Mouse (Mus musculus) CH12.LX (cell line): ENCODE results near the gene Rsrc1. TPM values are rescaled to one million over a fixed set of nuclear protein-coding genes. Genes with fewer than 3 reads are reported as not detected.
A peak's percentile ranks its signal among the peaks of the same experiment; 100 is the strongest.

ENCODE experiments used
- DNase-seq: peaks from one replicate; pipeline ENCODE4 v3.0.0-alpha.2; 2013; ENCODE audit errors: extremely low read depth
- H3K27ac ChIP-seq: 2 replicates; pipeline ENCODE4 v1.5.1; 2012; ENCODE audit warnings: low read depth, mild to moderate bottlenecking, control low read depth, moderate library complexity; ENCODE audit not compliant: insufficient read depth
- H3K27me3 ChIP-seq: replicated peaks from 2 replicates; pipeline ENCODE3; 2012; ENCODE audit warnings: inconsistent platforms
- H3K36me3 ChIP-seq, 2 experiments: replicated peaks in 1 of 2; 2 replicates each; pipeline versions ENCODE3 to v1.6.1; 2012; ENCODE audit warnings: inconsistent platforms in 1 of 2, low read length in 1 of 2, mild to moderate bottlenecking in 1 of 2, mixed read lengths in 1 of 2, moderate library complexity in 1 of 2; ENCODE audit not compliant: control insufficient read depth in 1 of 2, insufficient read depth in 1 of 2
- H3K4me1 ChIP-seq, 2 experiments: 2 replicates each; pipeline ENCODE4 v1.6.1; 2012; ENCODE audit warnings: inconsistent platforms in 1 of 2, moderate library complexity in 1 of 2; ENCODE audit not compliant: insufficient read depth in 2 of 2, control insufficient read depth in 1 of 2
- H3K4me2 ChIP-seq: 2 replicates; pipeline ENCODE4 v1.6.1; 2012; ENCODE audit warnings: low read depth, mild to moderate bottlenecking, control low read depth; ENCODE audit not compliant: poor library complexity, insufficient read depth, severe bottlenecking
- H3K4me3 ChIP-seq, 3 experiments: fragments of 150-350 bp in 1 of 3; sonication (generic) in 1 of 3; replicated peaks in 1 of 3; 2 replicates each; pipeline versions ENCODE3 to v1.5.1; 2011 to 2012; ENCODE audit warnings: low read depth in 2 of 3, low read length in 2 of 3, mild to moderate bottlenecking in 2 of 3, moderate library complexity in 2 of 3, control low read depth in 1 of 3, improper control_type of control experiment in 1 of 3, inconsistent platforms in 1 of 3, mixed read lengths in 1 of 3; ENCODE audit not compliant: poor library complexity in 1 of 3
- H3K79me2 ChIP-seq: replicated peaks from 2 replicates; pipeline ENCODE4 v1.6.1; 2012; ENCODE audit warnings: mild to moderate bottlenecking, moderate library complexity; ENCODE audit not compliant: control insufficient read depth, poor library complexity, insufficient read depth, severe bottlenecking; ENCODE audit errors: extremely low read depth
- H3K9ac ChIP-seq: 2 replicates; pipeline ENCODE4 v1.6.1; 2012; ENCODE audit warnings: low read depth, mild to moderate bottlenecking, control low read depth, moderate library complexity; ENCODE audit not compliant: insufficient read depth
- H3K9me3 ChIP-seq: replicated peaks from 2 replicates; pipeline ENCODE3; 2012; ENCODE audit warnings: low read length, inconsistent platforms, mixed read lengths
- CHD1 ChIP-seq: IDR thresholded peaks from 2 replicates; pipeline ENCODE4 v1.6.1; 2012; ENCODE audit warnings: low read depth, low read length, improper control_type of control experiment, inconsistent platforms
- CTCF ChIP-seq, 2 experiments: IDR thresholded peaks in 1 of 2; conservative IDR thresholded peaks in 1 of 2; 2 replicates each; pipeline ENCODE4 v1.5.1; 2011 to 2012; ENCODE audit warnings: low read depth in 2 of 2, low read length in 2 of 2, improper control_type of control experiment in 1 of 2, inconsistent platforms in 1 of 2, mild to moderate bottlenecking in 1 of 2, moderate library complexity in 1 of 2
- E2F4 ChIP-seq: IDR thresholded peaks from 2 replicates; pipeline ENCODE4 v1.6.1; 2011; ENCODE audit warnings: low read depth, low read length, improper control_type of control experiment; ENCODE audit not compliant: insufficient replicate concordance
- EP300 ChIP-seq: IDR thresholded peaks from 2 replicates; pipeline ENCODE4 v1.6.1; 2011; ENCODE audit warnings: low read length, improper control_type of control experiment
- GABPA ChIP-seq: IDR thresholded peaks from 2 replicates; pipeline ENCODE4 v1.6.1; 2012; ENCODE audit warnings: low read depth, low read length, improper control_type of control experiment, inconsistent platforms; ENCODE audit not compliant: insufficient replicate concordance
- IRF4 ChIP-seq: IDR thresholded peaks from 2 replicates; pipeline ENCODE4 v1.6.1; 2014; ENCODE audit warnings: low read depth, mild to moderate bottlenecking, inconsistent platforms, low read length, improper control_type of control experiment
- JUND ChIP-seq: conservative IDR thresholded peaks from 2 replicates; pipeline ENCODE4 v1.6.1; 2011; ENCODE audit warnings: low read depth, low read length, improper control_type of control experiment
- KAT2A ChIP-seq: IDR thresholded peaks from 2 replicates; pipeline ENCODE4 v1.6.1; 2012; ENCODE audit warnings: low read length, improper control_type of control experiment, inconsistent platforms; ENCODE audit not compliant: insufficient replicate concordance
- MAFK ChIP-seq: IDR thresholded peaks from 2 replicates; pipeline ENCODE4 v1.6.1; 2011; ENCODE audit warnings: low read length, improper control_type of control experiment; ENCODE audit not compliant: insufficient replicate concordance
- MXI1 ChIP-seq: IDR thresholded peaks from 2 replicates; pipeline ENCODE4 v1.6.1; 2011; ENCODE audit warnings: mild to moderate bottlenecking, low read depth, low read length, improper control_type of control experiment
- MYC ChIP-seq: IDR thresholded peaks from 2 replicates; pipeline ENCODE4 v1.6.1; 2011; ENCODE audit warnings: low read depth, mild to moderate bottlenecking, improper control_type of control experiment, low read length
- NELFE ChIP-seq: IDR thresholded peaks from 2 replicates; pipeline ENCODE4 v1.6.1; 2011; ENCODE audit warnings: low read depth, low read length, improper control_type of control experiment
- NRF1 ChIP-seq: IDR thresholded peaks from 2 replicates; pipeline ENCODE4 v1.6.1; 2014; ENCODE audit warnings: low read depth, mild to moderate bottlenecking, inconsistent platforms, low read length, improper control_type of control experiment, moderate library complexity
- PAX5 ChIP-seq: IDR thresholded peaks from 2 replicates; pipeline ENCODE4 v1.6.1; 2012; ENCODE audit warnings: low read length, inconsistent platforms, mixed read lengths
- POLR2A ChIP-seq: IDR thresholded peaks from 2 replicates; pipeline ENCODE4 v1.6.1; 2011; ENCODE audit warnings: low read depth, mild to moderate bottlenecking, improper control_type of control experiment, low read length
- POLR2AphosphoS2 ChIP-seq: IDR thresholded peaks from 2 replicates; pipeline ENCODE4 v1.6.1; 2011; ENCODE audit warnings: low read depth, low read length, improper control_type of control experiment
- RAD21 ChIP-seq: IDR thresholded peaks from 2 replicates; pipeline ENCODE4 v1.6.1; 2011; ENCODE audit warnings: low read depth, mild to moderate bottlenecking, low read length, improper control_type of control experiment, moderate library complexity
- RCOR1 ChIP-seq: conservative IDR thresholded peaks from 2 replicates; pipeline ENCODE4 v1.6.1; 2012; ENCODE audit warnings: low read depth, mild to moderate bottlenecking, inconsistent platforms, low read length, improper control_type of control experiment
- SIN3A ChIP-seq: IDR thresholded peaks from 2 replicates; pipeline ENCODE4 v1.6.1; 2012; ENCODE audit warnings: low read length, improper control_type of control experiment, inconsistent platforms
- SMC3 ChIP-seq: IDR thresholded peaks from 2 replicates; pipeline ENCODE4 v1.6.1; 2011; ENCODE audit warnings: low read depth, low read length, improper control_type of control experiment
- TBP ChIP-seq: conservative IDR thresholded peaks from 2 replicates; pipeline ENCODE4 v1.6.1; 2011; ENCODE audit warnings: low read depth, low read length, improper control_type of control experiment
- TCF12 ChIP-seq: IDR thresholded peaks from 2 replicates; pipeline ENCODE4 v1.6.1; 2014; ENCODE audit warnings: low read depth, mild to moderate bottlenecking, inconsistent platforms, low read length, improper control_type of control experiment
- UBTF ChIP-seq: IDR thresholded peaks from 2 replicates; pipeline ENCODE4 v1.6.1; 2012; ENCODE audit warnings: low read depth, mild to moderate bottlenecking, inconsistent platforms, low read length, improper control_type of control experiment, moderate library complexity
- USF1 ChIP-seq: IDR thresholded peaks from 2 replicates; pipeline ENCODE4 v1.6.1; 2014; ENCODE audit warnings: low read depth, mild to moderate bottlenecking, inconsistent platforms, low read length, improper control_type of control experiment
- USF2 ChIP-seq: conservative IDR thresholded peaks from 2 replicates; pipeline ENCODE4 v1.6.1; 2011; ENCODE audit warnings: low read depth, low read length, improper control_type of control experiment
- ZC3H11A ChIP-seq: IDR thresholded peaks from 2 replicates; pipeline ENCODE4 v1.6.1; 2012; ENCODE audit warnings: low read depth, mild to moderate bottlenecking, inconsistent platforms, low read length, improper control_type of control experiment
- ZKSCAN1 ChIP-seq: IDR thresholded peaks from 2 replicates; pipeline ENCODE4 v1.6.1; 2012; ENCODE audit warnings: low read depth, inconsistent platforms, low read length, improper control_type of control experiment, borderline replicate concordance
- ZMIZ1 ChIP-seq: IDR thresholded peaks from 2 replicates; pipeline ENCODE4 v1.6.1; 2012; ENCODE audit warnings: low read depth, mild to moderate bottlenecking, inconsistent platforms, low read length, improper control_type of control experiment
- ZNF384 ChIP-seq: IDR thresholded peaks from 2 replicates; pipeline ENCODE4 v1.6.1; 2012; ENCODE audit warnings: low read depth, low read length, improper control_type of control experiment, inconsistent platforms
- dilution Hi-C: fragments of 300-500 bp; cut with MboI; formaldehyde crosslinking; loops from 2 replicates; pipeline ENCODE4 v1.14.3; 2020; ENCODE audit warnings: low sequenced_read_pairs; ENCODE audit not compliant: extremely low pct_unique_long_range_greater_than_20kb, extremely low pct_ligation_motif_present
- in situ Hi-C: fragments of 300-500 bp; cut with MboI; formaldehyde crosslinking; loops from 3 replicates; pipeline ENCODE4 v1.14.3; 2019; ENCODE audit warnings: low sequenced_read_pairs, low pct_ligation_motif_present, low pct_unique_long_range_greater_than_20kb, mixed read lengths
- polyA plus RNA-seq: library from polyadenylated mRNA; unstranded; fragments of >175 nt; gene quantifications from 2 replicates; pipeline ENCODE4 v1.2.1, GENCODE M21; 2012; ENCODE audit warnings: low read depth; ENCODE audit not compliant: insufficient read length
- total RNA-seq, 2 experiments: library from RNA; depleted of rRNA; stranded (reverse); fragments of 300-350 nt in 1 of 2; fragments of >200 nt in 1 of 2; gene quantifications; 2 replicates each; pipeline ENCODE4 v1.2.3; 2012 to 2014

Gene Rsrc1
- total and polyA plus RNA-seq, 3 experiments, result 28.9 to 50.9 (median 34.0) TPM

DNA sequence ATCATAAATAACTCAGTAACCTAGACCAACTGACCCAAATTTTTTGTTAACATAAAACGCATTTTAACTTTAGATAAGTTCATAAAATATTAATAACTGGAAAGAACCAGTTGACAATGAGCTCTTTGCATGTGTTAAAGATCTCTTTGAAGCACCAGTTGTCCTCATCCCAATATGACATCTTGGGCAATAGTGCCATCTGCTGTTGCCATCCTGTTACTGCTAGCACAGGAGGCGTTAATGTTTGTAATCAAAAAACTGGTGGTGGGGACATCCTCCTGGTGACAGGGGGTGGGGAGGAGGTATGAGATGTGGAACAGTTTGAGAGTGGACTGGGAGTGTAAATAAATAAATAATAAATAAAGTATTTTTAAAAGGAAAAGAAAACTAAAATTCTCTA is 363.4 kb downstream of the Rsrc1 start:
- peak; percentile 71 for DNase-seq
- no peak for TF ChIP-seq ZMIZ1
- no peak for TF ChIP-seq NELFE
- TF ChIP-seq USF2, result no peak
- TF ChIP-seq IRF4, result no peak
- TF ChIP-seq GABPA, result no peak
- TF ChIP-seq ZC3H11A, result no peak
- TF ChIP-seq SMC3, result peak; percentile 70
- no peak for TF ChIP-seq RCOR1
- no peak for TF ChIP-seq SIN3A
- TF ChIP-seq ZNF384, result no peak
- TF ChIP-seq POLR2AphosphoS2, result no peak
- no peak for TF ChIP-seq KAT2A
- TF ChIP-seq TCF12, result no peak
- no peak for TF ChIP-seq POLR2A
- no peak for TF ChIP-seq MYC
- no peak for TF ChIP-seq E2F4
- no peak for TF ChIP-seq PAX5
- TF ChIP-seq EP300, result no peak
- no peak for TF ChIP-seq USF1
- peak; percentile 56 to 82; a peak in 3 of 4 replicates for TF ChIP-seq CTCF (conservative IDR thresholded peaks at IDR 0.05 in 1 of 2, IDR thresholded peaks at IDR 0.05 in 1 of 2; ENCODE audit: low read depth in 2 of 2, low read length in 2 of 2)
- no peak for TF ChIP-seq MXI1
- TF ChIP-seq RAD21, result peak; percentile 82
- no peak for TF ChIP-seq MAFK
- TF ChIP-seq, all 38 proteins: peak for 3
- no peak overlapping the region for H3K4me2 ChIP-seq
- dilution Hi-C loops, result no loop called here
- H3K9me3 ChIP-seq, result no peaks in the 10 kb centered on the region
- H3K79me2 ChIP-seq, result no peaks in the 10 kb centered on the region
- H3K4me1 ChIP-seq, result peaks cover 0 to 29% of the 10 kb centered on the region in 2 experiments; a peak in 2 of 4 replicates
- no peak overlapping the region for H3K27ac ChIP-seq
- no peak overlapping the region for H3K9ac ChIP-seq
- H3K27me3 ChIP-seq, result no peaks in the 10 kb centered on the region
- in situ Hi-C loops, result loop anchor here (10.0 to 25.0 kb wide), 3 partner anchors 357 to 1010 kb away; partner anchors contain the start of genes Rsrc1 and Shox2
- H3K4me3 ChIP-seq, result no peak overlapping the region
- H3K36me3 ChIP-seq, result no peaks in the 10 kb centered on the region

DNA sequence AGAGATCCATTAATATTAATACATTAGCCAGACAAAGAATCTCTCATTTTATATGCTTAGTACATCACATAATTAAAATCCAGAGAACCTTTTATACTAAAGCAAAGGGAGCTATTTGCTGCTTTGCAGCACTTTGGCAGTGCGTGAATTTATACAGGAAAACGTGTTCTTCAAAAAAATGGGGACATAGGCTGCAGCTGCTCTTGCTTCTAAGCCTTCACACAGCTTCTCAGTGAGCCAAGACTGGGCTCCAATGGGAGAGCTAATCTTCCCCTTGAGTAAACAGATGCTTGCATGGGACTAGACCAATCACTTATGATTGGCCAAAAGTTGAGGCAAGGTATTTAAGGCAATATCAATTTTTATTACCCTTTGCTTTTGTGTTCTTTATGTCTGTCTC is 365.5 kb downstream of the Rsrc1 start:
- H3K4me3 ChIP-seq, result no peak overlapping the region
- no peak overlapping the region for H3K4me2 ChIP-seq
- H3K4me1 ChIP-seq, result peaks cover 0 to 18% of the 10 kb centered on the region in 2 experiments; a peak in 2 of 4 replicates
- no peaks in the 10 kb centered on the region for H3K9me3 ChIP-seq
- dilution Hi-C loops (no loop called here), in situ Hi-C loops (loop anchor here (10.0 to 25.0 kb wide), 3 partner anchors 359 to 1012 kb away; partner anchors contain the start of genes Rsrc1 and Shox2)
- TF ChIP-seq USF1, result no peak
- TF ChIP-seq ZMIZ1, result no peak
- no peak for TF ChIP-seq CHD1
- no peak for TF ChIP-seq RAD21
- TF ChIP-seq IRF4, result no peak
- TF ChIP-seq ZKSCAN1, result no peak
- no peak for TF ChIP-seq PAX5
- TF ChIP-seq JUND, result no peak
- TF ChIP-seq POLR2A, result no peak
- TF ChIP-seq E2F4, result no peak
- TF ChIP-seq NRF1, result no peak
- TF ChIP-seq ZC3H11A, result no peak
- TF ChIP-seq MYC, result no peak
- TF ChIP-seq GABPA, result no peak
- TF ChIP-seq RCOR1, result no peak
- no peak for TF ChIP-seq CTCF (conservative IDR thresholded peaks at IDR 0.05 in 1 of 2, IDR thresholded peaks at IDR 0.05 in 1 of 2; ENCODE audit: low read depth in 2 of 2, low read length in 2 of 2)
- TF ChIP-seq UBTF, result no peak
- no peak for TF ChIP-seq POLR2AphosphoS2
- TF ChIP-seq SMC3, result no peak
- no peak for TF ChIP-seq TBP
- peaks cover 0 to 2% of the 10 kb centered on the region in 2 experiments for H3K36me3 ChIP-seq
- no peaks in the 10 kb centered on the region for H3K79me2 ChIP-seq
- H3K9ac ChIP-seq, result no peak overlapping the region
- H3K27me3 ChIP-seq, result no peaks in the 10 kb centered on the region
- no peak overlapping the region for H3K27ac ChIP-seq
- no peak for DNase-seq
